Mouse (Mus musculus) cerebellum, adult 9-11 months (tissue): ENCODE measurements around the gene Cox19.
A peak's percentile ranks its signal among the peaks of the same experiment; 100 is the strongest.
"Not testable (repeated sequence)": the region's sequence is repeated elsewhere in the genome, so short reads cannot be mapped to it uniquely, and the experiment has no call there.

ENCODE experiments used
- DNase-seq: peaks from one replicate; pipeline ENCODE4 v3.0.0; 2022

Gene Cox19

DNA sequence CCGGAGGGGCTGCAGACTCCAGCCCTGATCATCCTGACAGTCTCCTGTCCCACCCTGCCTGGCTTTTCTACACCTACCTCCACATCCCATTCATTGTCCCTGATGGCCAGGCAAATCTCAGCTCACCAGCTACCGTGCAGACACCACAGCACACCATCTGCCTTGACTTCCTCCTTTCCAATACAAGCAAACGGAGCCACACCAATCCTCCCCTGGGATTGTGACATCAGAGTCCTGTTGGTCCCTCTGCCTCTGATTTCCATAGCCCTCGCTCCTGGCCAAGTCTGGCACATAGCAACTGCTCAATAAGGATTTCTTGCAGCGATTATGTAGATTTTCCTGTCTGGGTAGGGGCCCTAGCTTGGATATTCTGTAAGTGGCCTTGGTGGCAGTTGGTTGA, at the start of gene Cox19:
TSS of gene Cox19 (minus strand) at position 285 of the 400 bp plus-strand sequence.
- DNase-seq, result no peak

- peak; percentile 57 for DNase-seq
Observed at GRCm38 (mm10) chr5:139399991-139400390, 48.8 kb upstream of the Cox19 start.

DNA sequence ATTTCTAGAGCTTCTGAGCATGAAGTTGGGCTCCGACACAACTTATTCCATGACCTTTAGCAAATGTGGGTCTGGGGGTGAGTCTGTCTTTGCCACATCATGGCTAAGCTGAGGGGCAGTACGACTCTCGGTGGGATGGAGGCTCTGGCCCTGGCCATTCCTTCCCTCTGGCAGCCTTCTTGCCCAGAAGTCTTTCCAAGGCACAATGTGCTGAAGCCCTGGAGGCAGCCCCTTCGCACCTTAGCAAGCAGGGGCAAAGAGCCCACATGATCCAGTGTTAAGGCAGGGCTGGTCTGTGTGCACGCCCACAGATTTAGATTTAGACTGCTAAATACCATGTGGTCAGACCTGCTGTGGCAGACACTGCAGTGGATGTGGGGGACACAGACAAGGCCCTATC, 47.6 kb upstream of the Cox19 start:
- no peak for DNase-seq

DNA sequence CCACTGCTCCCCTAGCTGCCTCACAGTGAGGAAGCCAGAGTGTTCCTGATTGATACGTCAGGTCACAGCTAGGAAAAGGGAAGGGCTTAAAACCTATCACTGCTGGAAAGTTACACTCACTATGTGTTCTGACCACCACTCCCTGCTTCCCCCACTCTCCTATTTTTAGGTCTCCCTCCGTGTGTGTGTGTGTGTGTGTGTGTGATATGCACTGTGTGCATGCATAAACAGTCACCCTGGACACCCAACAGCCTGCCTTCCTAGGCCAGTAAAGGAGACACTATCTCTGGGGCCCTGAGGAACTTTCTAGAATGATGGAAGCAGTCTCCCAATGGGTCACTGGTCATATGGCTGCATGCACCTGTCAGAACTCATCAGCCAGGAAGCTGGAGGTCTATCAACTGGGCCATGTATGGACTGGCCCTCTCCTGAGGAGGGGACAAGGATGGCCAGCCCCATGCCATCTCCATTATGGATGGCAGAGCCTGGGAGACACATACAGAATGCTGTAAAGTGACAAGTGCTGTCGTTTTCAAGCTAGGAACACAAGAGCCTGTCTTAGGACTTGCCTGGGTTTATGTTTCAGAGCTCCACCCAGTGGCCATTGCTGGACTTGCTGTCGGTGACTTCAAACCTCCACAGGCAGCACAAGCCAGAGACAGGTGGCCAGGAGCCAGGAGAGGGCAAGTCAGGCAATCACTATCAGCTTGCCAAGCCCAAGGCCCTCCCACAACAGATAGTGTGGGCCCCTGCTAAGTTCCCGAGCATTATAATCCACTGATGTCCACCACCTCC, 46.9 kb upstream of the Cox19 start:
- DNase-seq, result peak; percentile 95

DNA sequence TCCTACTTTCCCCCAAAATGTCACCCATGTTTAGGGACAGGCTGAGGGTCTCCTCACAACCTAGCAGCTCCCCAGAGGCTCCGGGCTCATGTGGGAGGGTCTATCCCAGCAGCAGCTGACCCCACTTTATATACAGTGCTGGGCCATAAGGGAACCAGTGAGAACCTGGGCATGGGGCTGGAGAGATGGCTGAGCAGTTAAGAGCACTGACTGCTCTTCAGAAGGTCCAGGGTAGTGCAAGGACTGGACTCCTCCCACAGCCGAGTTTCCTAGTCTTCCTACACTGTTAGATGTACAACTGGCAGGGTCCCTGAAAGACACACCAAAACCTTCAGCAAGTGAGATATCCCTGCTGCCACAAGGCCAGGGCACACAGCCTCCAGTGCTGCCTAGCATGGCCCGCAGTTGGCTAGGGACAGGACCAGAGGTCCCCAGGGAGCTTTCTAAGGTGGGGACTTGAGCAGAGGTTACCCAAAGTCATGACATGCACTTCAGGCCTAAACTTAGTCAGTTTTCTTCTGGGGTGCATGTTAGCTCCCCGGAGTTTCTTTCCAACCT, 46.2 kb upstream of the Cox19 start:
- DNase-seq, result no peak

DNA sequence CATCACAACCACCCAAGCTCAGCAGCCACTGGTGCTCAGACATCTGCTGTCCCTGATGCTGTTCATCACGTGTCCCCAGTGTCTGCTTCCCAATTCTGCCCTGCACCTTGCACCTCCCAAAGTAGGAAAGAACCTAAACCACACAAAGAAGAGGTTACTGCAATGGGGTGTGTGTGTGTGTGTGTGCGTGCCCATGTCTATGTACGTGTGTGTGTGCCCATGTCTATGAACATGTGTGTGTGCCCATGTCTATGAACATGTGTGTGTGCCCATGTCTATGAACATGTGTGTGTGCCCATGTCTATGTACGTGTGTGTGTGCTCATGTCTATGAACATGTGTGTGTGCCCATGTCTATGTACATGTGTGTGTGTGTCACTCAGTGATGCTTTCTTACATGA, 44.3 kb upstream of the Cox19 start:
- no peak for DNase-seq

DNA sequence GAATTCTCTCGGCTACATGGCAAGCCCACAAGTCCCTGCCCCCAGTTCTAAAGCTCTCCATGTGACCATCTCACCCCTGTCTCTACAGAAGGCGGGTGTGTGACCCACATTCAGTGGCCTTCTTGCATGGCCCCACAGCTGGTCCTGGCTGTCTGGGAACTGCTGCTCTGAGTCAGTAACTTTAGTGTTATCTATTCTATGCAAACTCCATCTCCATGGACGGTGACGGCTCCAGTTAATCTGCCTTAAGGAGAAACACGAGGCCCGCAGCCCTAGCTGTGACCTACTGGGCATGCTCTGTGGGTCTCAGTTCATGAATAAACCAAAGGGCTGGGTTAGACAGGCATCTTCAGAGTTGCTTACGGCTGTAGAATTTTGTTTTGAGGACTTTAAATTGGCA, 43.2 kb upstream of the Cox19 start:
- no peak for DNase-seq

- no peak for DNase-seq
Observed at GRCm38 (mm10) chr5:139393197-139393588, 42.0 kb upstream of the Cox19 start.

- no peak for DNase-seq
Observed at GRCm38 (mm10) chr5:139392219-139393196, 41.3 kb upstream of the Cox19 start.

DNA sequence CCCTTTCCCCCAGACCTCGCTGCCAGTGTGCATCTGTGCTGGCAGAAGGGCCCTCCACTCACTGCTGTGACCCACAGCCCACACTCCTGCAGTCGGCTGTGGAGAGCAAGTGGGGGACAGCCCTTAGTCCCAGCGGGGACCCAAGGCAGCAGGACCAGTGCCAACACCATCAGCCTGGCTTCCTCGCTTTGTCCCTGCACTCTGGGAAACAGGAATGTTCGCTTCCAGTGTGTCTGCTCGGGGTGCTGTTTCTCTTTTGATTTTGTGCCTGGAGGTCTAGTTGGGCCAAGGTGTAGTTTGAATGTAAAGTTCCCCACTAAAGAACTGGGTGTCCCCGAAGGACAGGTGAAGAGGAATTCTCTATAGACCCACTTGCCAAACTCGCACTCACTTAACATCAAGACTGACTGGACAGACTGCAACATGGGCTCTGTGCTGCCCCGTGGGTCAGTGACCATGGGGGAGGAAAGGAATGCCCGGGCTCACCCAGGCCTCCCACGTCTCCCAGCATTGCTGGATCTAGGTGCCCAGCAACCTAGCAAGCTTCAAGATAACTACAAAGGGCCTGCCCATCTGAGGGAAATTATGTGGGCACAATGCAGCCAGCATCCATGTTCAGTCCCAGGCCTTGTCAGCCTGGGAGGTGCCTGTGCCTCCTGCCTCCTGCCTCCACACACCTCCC, 40.2 kb upstream of the Cox19 start:
- DNase-seq, result no peak

GRCm38 (mm10) chr5:139390324-139391119, 39.3 kb upstream of the Cox19 start:
- DNase-seq, result not testable (repeated sequence)

DNA sequence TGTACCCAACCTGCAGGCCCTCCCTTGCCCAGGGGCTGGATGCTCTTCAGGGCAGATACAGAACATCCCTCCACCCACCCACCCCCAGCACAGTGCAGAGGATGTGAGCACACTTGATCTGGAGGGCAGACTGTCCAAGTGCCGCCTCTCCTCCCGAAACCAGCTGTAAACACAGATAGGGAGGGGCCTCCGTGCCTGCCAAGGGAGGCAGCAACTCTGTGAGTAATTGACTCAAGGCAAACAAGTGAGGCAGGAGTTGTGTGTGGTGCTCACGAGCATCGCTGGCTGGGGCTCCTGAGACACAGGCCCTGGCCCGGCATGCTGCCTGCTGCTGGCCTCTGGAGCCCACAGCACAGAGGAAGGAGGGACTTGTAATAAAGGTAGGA, 38.5 kb upstream of the Cox19 start:
- DNase-seq, result no peak

GRCm38 (mm10) chr5:139388694-139389675, 37.8 kb upstream of the Cox19 start:
- no peak for DNase-seq

- DNase-seq, result no peak
Observed at GRCm38 (mm10) chr5:139388195-139388570, 37.0 kb upstream of the Cox19 start.

GRCm38 (mm10) chr5:139387329-139388194, 36.3 kb upstream of the Cox19 start:
- no peak for DNase-seq

DNA sequence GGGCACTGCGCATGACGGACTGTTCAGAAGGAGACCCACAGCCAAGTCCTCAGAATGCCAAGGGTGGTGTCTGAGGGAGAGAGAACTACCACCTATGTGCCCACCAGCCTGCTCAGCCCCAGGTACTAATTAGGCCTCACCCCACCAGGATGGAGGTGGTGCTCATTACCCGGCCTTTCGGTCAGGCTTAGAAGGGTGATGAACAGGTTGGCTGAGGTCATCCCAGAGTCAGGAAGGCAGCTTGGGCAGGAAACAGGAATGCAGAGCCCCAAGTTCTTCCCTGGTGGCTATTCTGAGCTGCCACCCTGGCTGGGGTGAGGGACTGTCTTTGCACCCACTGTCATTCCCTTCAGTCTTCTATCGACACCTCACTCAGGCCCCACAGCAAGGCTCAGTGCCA, 34.8 kb upstream of the Cox19 start:
- DNase-seq, result no peak

GRCm38 (mm10) chr5:139384531-139384930, 33.3 kb upstream of the Cox19 start:
- no peak for DNase-seq

DNA sequence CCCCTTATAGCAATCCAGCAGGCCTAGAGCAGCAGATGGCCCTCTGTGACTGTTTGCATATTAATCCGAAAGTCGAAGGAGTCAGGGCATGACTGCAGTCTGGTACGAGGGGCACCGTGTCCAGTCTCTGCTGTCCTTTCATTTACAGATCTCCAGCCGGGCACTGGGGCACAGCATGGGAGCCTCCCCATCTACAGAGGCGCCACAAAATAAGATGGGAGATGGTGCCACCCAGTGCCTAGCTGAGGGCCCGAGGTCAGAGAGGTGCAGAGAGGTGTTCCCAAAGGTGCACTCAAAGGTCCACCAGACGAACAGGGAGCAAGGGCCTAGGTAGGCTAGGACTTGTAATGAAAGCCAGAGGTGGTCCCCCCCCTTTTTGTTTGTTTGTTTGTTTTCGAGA, 32.0 kb upstream of the Cox19 start:
- no peak for DNase-seq

DNA sequence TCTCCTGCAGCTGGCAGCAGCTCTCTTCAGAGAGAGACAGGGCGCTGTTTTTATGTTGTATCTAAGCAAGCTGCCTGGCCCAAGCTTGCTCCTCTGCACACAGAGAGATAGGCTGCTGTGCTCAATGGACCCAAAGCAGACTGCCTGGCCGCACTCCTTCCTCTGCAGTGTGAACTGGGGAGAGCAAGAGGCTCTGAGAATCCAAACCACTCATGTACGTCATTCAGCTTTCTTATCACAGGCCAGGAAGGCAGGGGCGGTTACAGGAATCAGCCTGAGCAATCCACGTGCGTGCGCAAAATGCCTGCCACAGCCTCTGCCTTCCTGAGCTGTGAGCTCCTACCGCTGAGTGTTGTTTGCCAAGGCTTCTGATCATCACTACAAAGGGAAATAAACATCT, 31.5 kb upstream of the Cox19 start:
- DNase-seq, result no peak
